Mouse (Mus musculus): ENCODE measurements around the gene Tnrc18.

- no peak for TF ChIP-seq POLR2A (IDR thresholded peaks at IDR 0.05; ENCODE audit: control insufficient read depth, extremely low read depth, insufficient read depth, low read length, poor library complexity)
- no peak for TF ChIP-seq CTCF (IDR thresholded peaks at IDR 0.05; ENCODE audit: borderline replicate concordance, control insufficient read depth, extremely low read depth, insufficient read depth, low read length, poor library complexity)
These were observed 57.7 kb downstream of the Tnrc18 start for GRCm38 (mm10) chr5:142759786-142760185.
